Mouse (Mus musculus): ENCODE results near the gene Tmem274. TPM values are rescaled to one million over a fixed set of nuclear protein-coding genes. Genes with fewer than 3 reads are reported as not detected.

Gene Tmem274
- total RNA-seq, 1 experiment from 2014 or later = not detected

Other genes starting within 250 kb of the Tmem274 start
- gene Kif1b, start 169.7 kb upstream of the Tmem274 start, total RNA-seq (2017) = 12.0 and 14.1 TPM in 2 replicates
- 37.1 and 43.7 TPM in 2 replicates for gene Ube4b, start 50.6 kb upstream of the Tmem274 start, total RNA-seq (2017)
- gene Rbp7, start 22.4 kb upstream of the Tmem274 start, total RNA-seq (2017) = not detected in 2 replicates
- gene Nmnat1, start 7.8 kb downstream of the Tmem274 start, total RNA-seq (2017) = 10.4 and 14.1 TPM in 2 replicates
- gene Lzic, start 7.9 kb downstream of the Tmem274 start, total RNA-seq (2017) = 72.9 and 87.1 TPM in 2 replicates
- gene Ctnnbip1, start 40.9 kb downstream of the Tmem274 start, total RNA-seq (2017) = 9.6 and 9.7 TPM in 2 replicates
- gene Clstn1, start 109.1 kb downstream of the Tmem274 start, total RNA-seq (2017) = 12.7 and 15.2 TPM in 2 replicates
- gene Pik3cd, start 225.2 kb downstream of the Tmem274 start, total RNA-seq (2017) = 51.1 and 56.9 TPM in 2 replicates

Measured in hematopoietic stem cell, adult 5-6 weeks (primary cell).